Comparison of ENCODE assay signal across 8 mouse cellular contexts in the genomic region with DNA sequence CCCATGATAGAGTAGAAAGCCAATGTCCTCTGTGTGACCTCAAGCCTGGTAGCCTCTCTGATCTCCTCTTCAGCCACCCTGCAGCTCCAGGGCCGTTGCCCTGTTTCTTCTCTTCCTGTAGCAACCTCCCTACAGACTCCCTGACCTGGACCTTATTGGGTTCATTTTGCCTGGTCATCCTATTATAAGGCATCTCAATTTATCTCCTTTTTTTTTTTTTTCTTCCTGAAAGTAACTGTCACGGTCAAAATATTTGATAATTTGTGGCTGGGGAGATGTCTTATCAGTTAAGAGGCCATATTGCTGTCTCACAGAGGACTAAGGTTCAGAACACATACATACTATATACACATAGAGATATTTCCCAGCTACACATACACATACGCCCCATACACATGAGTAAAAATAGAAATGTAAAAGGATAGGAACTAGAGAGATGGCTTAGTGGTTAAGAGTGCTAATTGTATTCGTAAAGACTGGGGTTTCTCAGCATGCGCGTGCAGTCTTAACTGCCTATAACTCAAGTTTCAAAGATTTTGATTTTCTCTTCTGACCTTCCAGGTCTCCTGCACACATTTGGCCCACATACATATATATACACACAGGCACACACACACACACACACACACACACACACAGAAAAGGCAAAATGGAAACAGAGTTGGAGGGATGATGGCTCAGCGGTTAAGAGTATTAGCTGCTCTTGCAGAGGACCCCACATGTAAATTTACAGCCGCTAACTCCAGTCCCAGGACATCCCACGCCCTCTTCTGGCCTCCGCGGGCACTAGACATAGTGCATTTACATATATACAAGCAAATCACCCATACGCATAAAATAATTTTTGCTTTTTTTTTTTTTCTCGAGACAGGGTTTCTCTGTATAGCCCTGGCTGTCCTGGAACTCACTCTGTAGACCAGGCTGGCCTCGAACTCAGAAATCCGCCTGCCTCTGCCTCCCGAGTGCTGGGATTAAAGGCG. TPM values are rescaled to one million over a fixed set of nuclear protein-coding genes. Genes with fewer than 3 reads are reported as not detected.
DNase-seq lines count a peak whose midpoint lies in the region; ATAC-seq and TF ChIP-seq lines count a peak whose summit lies in the region.

No protein-coding gene starts in this region.

- peak; percentile 24; the same call in 1 of the 2 replicates for TF ChIP-seq CTCF in lung, adult 2 months (IDR thresholded peaks at IDR 0.05; ENCODE audit: insufficient read depth, low read length)

- TF ChIP-seq POLR2A in lung, adult 2 months (IDR thresholded peaks at IDR 0.05; ENCODE audit: borderline replicate concordance, extremely low read depth, low read depth, low read length): no peak

- H3K4me1 ChIP-seq in lung, adult 2 months (ENCODE audit: control insufficient read depth, insufficient read depth, low read length): peaks cover 3% of the 10 kb centered on the region
- H3K4me1 ChIP-seq in heart, embryonic 16.5 days (ENCODE audit: control insufficient read depth, insufficient read depth, low read length): peaks cover 12% of the 10 kb centered on the region
- H3K4me1 ChIP-seq in limb, embryonic 15.5 days: peaks cover 29% of the 10 kb centered on the region

- peak overlapping the region; percentile 43 for H3K9ac ChIP-seq in heart, embryonic 16.5 days (ENCODE audit: low read length)
- H3K9ac ChIP-seq in limb, embryonic 15.5 days: no peak overlapping the region

- no peaks in the 10 kb centered on the region for H3K27me3 ChIP-seq in heart, embryonic 16.5 days (ENCODE audit: control insufficient read depth, insufficient read depth, low read length)
- H3K27me3 ChIP-seq in limb, embryonic 15.5 days: no peaks in the 10 kb centered on the region

- no peak for DNase-seq in lung, adult 2 months
- no peak for DNase-seq in lung, postnatal 14 days
- peak; percentile 62 to 65 for DNase-seq in cerebellum, postnatal 10 days
- peak; percentile 30 to 60 for DNase-seq in natural killer cell, adult 2 months (ENCODE audit: low spot score in 2 of 2)
- DNase-seq in frontal cortex, postnatal 10 days (ENCODE audit: low spot score in 2 of 2): no peak
- no peak for DNase-seq in urinary bladder, postnatal 4 days (ENCODE audit: low spot score in 2 of 2)

- H3K4me2 ChIP-seq in heart, embryonic 16.5 days (ENCODE audit: low read depth, low read length): peak overlapping the region; percentile 58
- peak overlapping the region; percentile 81 for H3K4me2 ChIP-seq in limb, embryonic 15.5 days

- no peak for ATAC-seq in heart, embryonic 16.5 days (replicated peaks; ENCODE audit: extremely low read depth, insufficient read depth, low FRiP score)
- ATAC-seq in limb, embryonic 15.5 days (ENCODE audit: insufficient number of reproducible peaks, low FRiP score, low TSS enrichment, low read depth): no peak

- H3K9me3 ChIP-seq in heart, embryonic 16.5 days (replicated peaks; ENCODE audit: control insufficient read depth, low read length): no peaks in the 10 kb centered on the region
- no peaks in the 10 kb centered on the region for H3K9me3 ChIP-seq in limb, embryonic 15.5 days

- H3K36me3 ChIP-seq in heart, embryonic 16.5 days (ENCODE audit: control insufficient read depth, insufficient read depth): peaks cover 14% of the 10 kb centered on the region
- peaks cover 20% of the 10 kb centered on the region for H3K36me3 ChIP-seq in limb, embryonic 15.5 days

- 29% methylated on average over 17 of the region's 17 CpGs for WGBS in lung, adult 2 months
- 26% methylated on average over 16 of the region's 17 CpGs for WGBS in heart, embryonic 16.5 days
- 23% methylated on average over 17 of the region's 17 CpGs for WGBS in limb, embryonic 15.5 days

- H3K27ac ChIP-seq in heart, embryonic 16.5 days (ENCODE audit: low read length): peak overlapping the region; percentile 71
- H3K27ac ChIP-seq in limb, embryonic 15.5 days: peak overlapping the region; percentile 95

- H3K4me3 ChIP-seq in lung, adult 2 months (replicated peaks; ENCODE audit: extremely low read depth, low read depth, low read length): peak overlapping the region; percentile 12
- H3K4me3 ChIP-seq in heart, embryonic 16.5 days (ENCODE audit: low read length): peak overlapping the region; percentile 93
- H3K4me3 ChIP-seq in limb, embryonic 15.5 days: peak overlapping the region; percentile 89

RNA-seq across cellular contexts. Expression of a gene that starts 0.8 kb away (rescaled TPM):
- 18.2 and 21.7 TPM in 2 replicates for polyA plus RNA-seq in lung, adult 2 months (2012; rRNA removed)
- polyA plus RNA-seq in heart, embryonic 16.5 days (2015; fragmentation: Nextera tagmentation; extraction: Ambion mirVana): 17.6 and 21.1 TPM in 2 replicates
- 30.6 and 33.9 TPM in 2 replicates for polyA plus RNA-seq in limb, embryonic 15.5 days (2015; fragmentation: Nextera tagmentation; extraction: Ambion mirVana)

RNA-seq across cellular contexts. Expression of a gene that starts 15.7 kb away (rescaled TPM):
- 1,664 and 1,938 TPM in 2 replicates for polyA plus RNA-seq in lung, adult 2 months (2012; rRNA removed)
- polyA plus RNA-seq in heart, embryonic 16.5 days (2015; fragmentation: Nextera tagmentation; extraction: Ambion mirVana): 279 and 343 TPM in 2 replicates
- 509 and 665 TPM in 2 replicates for polyA plus RNA-seq in limb, embryonic 15.5 days (2015; fragmentation: Nextera tagmentation; extraction: Ambion mirVana)

RNA-seq across cellular contexts. Expression of a gene that starts 38.1 kb away (rescaled TPM):
- 28.1 and 30.7 TPM in 2 replicates for polyA plus RNA-seq in lung, adult 2 months (2012; rRNA removed)
- polyA plus RNA-seq in heart, embryonic 16.5 days (2015; fragmentation: Nextera tagmentation; extraction: Ambion mirVana): 6.2 and 6.4 TPM in 2 replicates
- polyA plus RNA-seq in limb, embryonic 15.5 days (2015; fragmentation: Nextera tagmentation; extraction: Ambion mirVana): 15.5 and 16.2 TPM in 2 replicates

RNA-seq across cellular contexts. Expression of a gene that starts 52.5 kb away (rescaled TPM):
- polyA plus RNA-seq in lung, adult 2 months (2012; rRNA removed): 7.0 and 7.2 TPM in 2 replicates
- polyA plus RNA-seq in heart, embryonic 16.5 days (2015; fragmentation: Nextera tagmentation; extraction: Ambion mirVana): 2.1 and 3.1 TPM in 2 replicates
- 5.4 and 6.2 TPM in 2 replicates for polyA plus RNA-seq in limb, embryonic 15.5 days (2015; fragmentation: Nextera tagmentation; extraction: Ambion mirVana)

Comparison
In these comparisons a context has a peak if more than half of its experiments do, and no peak if none do; other contexts are left out.
1. DNase-seq: peak in cerebellum, postnatal 10 days (2 of 2) and natural killer cell, adult 2 months (2 of 2); none in lung, adult 2 months (single experiment), lung, postnatal 14 days (single experiment), frontal cortex, postnatal 10 days (0 of 2) and urinary bladder, postnatal 4 days (0 of 2).
2. H3K4me3 ChIP-seq: peak in every context shown above with its lines; median percentile 93 in heart, embryonic 16.5 days; 89 in limb, embryonic 15.5 days; 12 in lung, adult 2 months.